Mouse (Mus musculus): ENCODE data around the gene Emc4.

Emc4 gene

DNA sequence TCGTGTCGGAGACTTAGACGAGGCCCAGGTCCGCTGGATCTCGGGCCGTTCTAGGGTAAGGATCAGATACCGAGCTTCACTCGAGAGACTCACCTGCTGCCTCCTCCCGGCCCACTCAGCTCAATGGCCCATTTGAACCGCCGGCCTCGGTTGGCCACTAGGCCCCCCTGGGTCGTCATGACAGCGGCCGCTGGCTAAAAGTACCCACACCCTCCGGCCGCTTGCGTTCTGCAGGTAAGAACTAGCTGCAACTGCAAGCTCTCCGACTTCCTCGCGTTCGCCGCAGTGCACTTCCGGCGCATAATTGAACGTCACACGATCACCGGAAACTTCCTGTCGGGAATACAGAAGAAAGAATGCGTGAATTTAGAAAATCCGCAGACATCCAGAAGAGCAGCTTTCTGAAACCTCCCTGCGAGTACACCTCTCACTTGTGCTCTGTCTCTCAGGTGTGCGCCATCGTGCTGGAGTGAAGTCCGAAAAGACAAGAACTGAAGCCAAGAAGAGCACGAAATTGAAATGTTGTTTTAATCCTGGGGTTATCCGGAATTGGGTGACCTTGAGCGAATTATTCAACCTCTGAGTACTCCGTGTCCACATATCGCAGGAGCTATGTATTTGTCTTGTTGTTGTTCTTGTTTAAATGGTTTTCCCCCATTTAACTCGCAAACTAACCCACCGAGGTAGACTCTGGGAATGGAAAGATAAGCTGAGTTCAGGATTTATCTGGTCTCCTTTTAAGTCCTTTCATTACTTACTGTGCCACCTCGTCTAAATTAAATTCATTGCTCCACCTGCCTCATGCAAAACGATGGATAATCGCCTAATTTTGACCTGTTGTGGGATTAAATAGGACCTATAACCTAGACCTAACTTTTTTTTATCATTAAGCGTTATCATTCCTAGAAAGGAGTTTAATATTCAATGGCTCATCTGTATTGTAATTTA is at the start of gene Emc4:
Emc4 (minus strand) TSS at position 302 of the 948 bp plus-strand sequence.
- peak; percentile 87 for DNase-seq

DNA sequence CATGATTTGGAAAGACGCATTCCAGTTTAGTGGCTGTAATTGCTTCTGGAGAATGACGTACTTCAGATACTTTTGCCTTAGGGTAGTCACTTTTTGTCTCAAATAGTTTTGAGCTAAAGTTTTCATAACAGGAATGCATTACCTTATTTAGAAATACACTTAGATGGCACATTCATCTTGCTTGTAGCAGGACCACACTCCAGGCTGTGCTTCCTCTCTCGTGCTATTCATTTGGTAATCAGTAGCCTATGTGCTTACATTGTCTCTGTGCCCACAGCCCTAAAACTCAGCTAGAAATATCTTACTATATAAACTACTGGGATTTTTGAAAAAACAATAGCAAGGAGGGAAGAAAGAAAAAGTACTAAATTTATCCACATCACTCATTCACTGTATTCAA is 39.2 kb upstream of the Emc4 start:
- no peak for DNase-seq

DNA sequence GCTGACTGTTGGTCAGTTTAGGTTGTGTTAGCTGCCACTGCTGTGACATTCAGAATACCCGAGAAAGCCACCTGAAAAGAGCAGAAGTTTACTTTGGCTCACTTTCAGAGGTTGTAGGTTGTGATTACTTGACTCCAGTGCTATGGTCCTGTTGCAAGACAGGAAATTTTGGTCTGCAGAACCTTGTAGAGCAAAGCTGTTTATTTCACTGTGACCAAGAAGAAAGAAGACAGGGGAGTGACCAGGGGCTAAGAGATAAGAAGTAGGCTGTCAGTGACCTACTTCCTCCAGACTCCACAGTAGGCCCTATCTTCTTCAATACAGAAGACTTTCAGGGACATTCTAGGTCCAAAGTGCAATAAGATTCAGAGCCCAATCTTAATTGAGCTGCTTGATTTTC is 28.8 kb upstream of the Emc4 start:
- DNase-seq = no peak

DNA sequence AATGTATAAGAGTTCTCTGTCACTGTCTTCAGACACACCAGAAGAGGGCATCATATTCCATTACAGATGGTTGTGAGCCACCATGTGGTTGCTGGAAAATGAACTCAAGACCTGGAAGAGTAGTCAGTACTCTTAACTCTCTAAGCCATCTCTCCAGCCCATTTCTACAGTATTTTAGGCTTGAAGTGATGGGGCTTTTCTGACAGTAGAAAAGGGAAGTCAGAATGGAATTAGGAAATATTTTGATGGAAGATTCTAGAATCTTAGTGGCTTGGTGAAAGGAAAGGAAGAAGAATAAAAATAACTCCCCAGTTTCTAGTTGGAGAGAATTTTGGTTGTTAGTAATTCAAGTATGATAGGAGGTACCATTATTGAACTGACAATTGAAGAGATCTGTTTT is 26.1 kb upstream of the Emc4 start:
- no peak for DNase-seq

GRCm38 (mm10) chr2:112392689-112393088 is 24.9 kb upstream of the Emc4 start:
- no peak for DNase-seq

GRCm38 (mm10) chr2:112391346-112392000 is 23.6 kb upstream of the Emc4 start:
- DNase-seq = no peak

- no peak for DNase-seq
These were observed 23.0 kb upstream of the Emc4 start for GRCm38 (mm10) chr2:112390843-112391242.

- DNase-seq = no peak
These were observed 13.4 kb upstream of the Emc4 start for GRCm38 (mm10) chr2:112381219-112381618.

GRCm38 (mm10) chr2:112380131-112380530 is 12.3 kb upstream of the Emc4 start:
- peak; percentile 9 for DNase-seq

GRCm38 (mm10) chr2:112378973-112379898 is 11.4 kb upstream of the Emc4 start, which contains the start of gene Katnbl1:
Gene Katnbl1 (plus strand): TSS chr2:112379211.
- DNase-seq = peak; percentile 98

- no peak for DNase-seq
These were observed 6.8 kb upstream of the Emc4 start for GRCm38 (mm10) chr2:112374610-112375009.

DNA sequence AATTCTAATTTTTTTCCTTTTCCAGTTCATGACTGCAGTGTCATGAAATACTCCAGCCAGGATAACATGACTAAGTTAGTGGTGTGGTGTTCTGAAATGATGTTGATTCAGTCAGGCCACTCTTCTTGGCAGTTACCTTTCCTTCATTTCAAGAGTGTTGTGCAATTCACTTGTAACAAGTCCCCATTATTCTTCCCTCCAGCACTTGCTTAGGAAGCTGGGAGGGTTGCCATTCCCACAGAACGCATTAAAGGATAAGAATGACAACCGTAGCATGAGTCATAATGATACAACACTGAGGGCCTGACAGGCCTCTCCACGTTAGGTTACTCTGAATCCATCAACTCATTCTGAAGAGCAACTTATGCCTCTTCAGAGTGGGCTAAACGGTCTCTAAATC is 5.3 kb upstream of the Emc4 start:
- DNase-seq = no peak

GRCm38 (mm10) chr2:112369941-112370340 is 2.1 kb upstream of the Emc4 start:
- no peak for DNase-seq

GRCm38 (mm10) chr2:112367222-112367621 is 605 bp downstream of the Emc4 start:
- DNase-seq = peak; percentile 28

DNA sequence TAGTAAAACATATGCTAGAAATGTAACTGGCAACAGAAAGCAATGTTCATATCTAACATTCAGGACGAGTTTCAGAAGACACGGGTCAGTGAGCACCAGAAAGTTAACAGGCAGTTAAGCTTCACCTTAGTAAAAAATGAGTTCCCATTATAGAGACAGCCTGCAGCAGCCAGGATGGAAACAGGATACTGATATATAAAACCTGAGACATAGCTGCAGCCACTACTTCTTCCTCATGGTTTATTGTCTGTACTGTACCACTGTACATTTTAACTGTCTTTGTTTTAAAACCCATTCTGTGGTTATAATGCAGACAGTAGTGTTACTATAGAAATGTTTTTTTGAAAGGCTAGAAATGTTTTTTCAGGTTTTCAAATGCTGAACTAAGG is 7.1 kb downstream of the Emc4 start:
- no peak for DNase-seq

DNA sequence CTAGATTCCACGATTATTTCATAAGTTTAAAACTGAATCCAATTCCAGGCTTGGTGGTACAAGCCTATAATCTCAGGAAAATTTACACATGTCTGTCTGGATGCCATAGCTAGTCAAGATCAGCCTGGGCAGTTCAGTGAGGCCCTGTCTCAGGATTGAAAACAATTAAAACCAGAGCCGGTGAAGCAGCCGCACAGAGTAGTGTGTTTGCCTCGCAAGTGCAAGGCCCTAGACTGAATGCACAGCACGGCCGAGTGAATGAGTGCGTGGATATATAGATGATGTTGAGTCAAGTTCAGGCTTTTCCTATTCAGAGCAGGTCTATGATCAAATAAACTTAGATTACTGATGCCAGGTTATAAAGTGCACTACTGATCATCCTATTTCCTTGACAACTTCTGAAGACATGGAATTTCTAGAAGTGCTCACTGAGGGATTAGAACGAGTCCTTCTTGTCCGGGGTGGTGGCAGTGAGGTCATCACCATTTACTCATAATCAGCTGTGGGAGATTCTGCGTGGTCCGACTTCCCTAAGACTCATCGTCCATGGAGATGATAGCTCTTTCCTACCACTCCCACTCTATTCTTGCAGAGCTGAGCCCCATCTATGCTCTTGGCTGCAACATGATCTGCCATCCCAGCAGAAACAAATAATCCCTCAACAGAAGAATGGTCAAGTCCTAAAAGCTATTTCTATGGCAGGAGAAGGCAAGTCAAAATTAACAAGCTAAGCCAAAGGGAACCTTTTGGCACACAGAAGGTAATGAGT is 7.6 kb downstream of the Emc4 start:
- no peak for DNase-seq

DNA sequence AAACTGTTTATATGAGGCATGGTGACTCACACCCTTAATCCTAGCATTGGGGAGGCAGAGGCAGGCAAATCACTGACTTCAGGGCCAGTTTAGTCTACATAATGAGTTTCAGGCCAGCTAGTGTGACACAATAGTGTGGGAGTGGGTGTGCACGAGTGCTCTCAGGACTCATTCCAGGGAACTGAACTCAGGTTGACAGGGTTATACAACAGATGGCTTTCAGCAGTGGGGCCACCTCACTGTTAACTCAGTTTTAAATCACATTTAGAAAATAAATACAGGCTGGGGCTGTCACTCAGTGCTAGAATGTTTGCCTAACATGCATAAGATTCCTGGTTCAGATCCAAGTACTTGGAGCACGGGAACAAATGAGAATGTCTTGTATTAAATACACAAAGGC is 8.2 kb downstream of the Emc4 start:
- DNase-seq = no peak

DNA sequence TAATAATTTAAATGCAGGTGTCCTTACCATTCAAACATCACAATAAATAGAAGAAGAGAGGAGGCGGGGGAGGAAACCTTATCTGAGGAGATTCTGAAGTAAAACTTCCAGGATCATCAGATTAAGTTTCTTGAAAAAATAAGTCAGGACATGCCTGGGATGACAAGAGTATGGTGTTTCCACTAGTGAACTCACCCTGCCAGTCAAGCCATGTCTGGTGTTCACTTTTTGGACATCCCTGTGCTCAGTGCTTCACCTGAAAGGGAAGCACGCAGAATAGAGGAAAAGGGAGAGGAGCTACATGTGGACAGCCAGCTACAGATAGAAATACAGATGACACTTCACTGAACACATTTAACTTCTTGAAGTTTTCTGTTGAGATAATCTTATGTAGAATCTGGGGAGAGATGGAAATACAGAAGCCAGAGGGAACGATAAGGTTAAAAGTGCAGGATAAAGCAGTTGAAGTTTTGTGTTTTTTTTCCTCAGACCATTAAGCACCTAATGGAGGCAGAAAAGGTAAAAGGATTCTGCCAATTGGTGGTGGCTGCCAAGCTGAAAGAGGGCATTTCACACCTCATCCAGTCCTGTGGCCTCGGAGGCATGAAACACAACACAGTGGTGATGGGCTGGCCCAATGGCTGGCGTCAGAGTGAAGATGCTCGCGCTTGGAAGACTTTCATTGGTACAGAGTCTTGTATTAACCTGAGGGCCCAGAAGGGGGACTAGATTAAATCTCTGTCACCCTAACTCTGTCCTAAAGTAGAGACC is 14.0 kb downstream of the Emc4 start:
- no peak for DNase-seq

- DNase-seq = no peak
These were observed 19.6 kb downstream of the Emc4 start for GRCm38 (mm10) chr2:112348246-112348645.

- no peak for DNase-seq
These were observed 26.7 kb downstream of the Emc4 start for GRCm38 (mm10) chr2:112341117-112341516.

- no peak for DNase-seq
These were observed 28.1 kb downstream of the Emc4 start for GRCm38 (mm10) chr2:112339736-112340135.
